Mouse (Mus musculus): ENCODE results near the gene Evl.
A peak's percentile ranks its signal among the peaks of the same experiment; 100 is the strongest.

Evl gene

GRCm38 (mm10) chr12:108563238-108563637 lies 8.7 kb downstream of the Evl start:
- no peak overlapping the region for H3K4me3 ChIP-seq (replicated peaks; ENCODE audit: low read length)
- H3K9me3 ChIP-seq (ENCODE audit: low read length) = no peaks in the 10 kb centered on the region
- peaks cover 4% of the 10 kb centered on the region; the same call in 1 of the 2 replicates for H3K4me1 ChIP-seq (replicated peaks; ENCODE audit: low read depth, low read length)
- TF ChIP-seq CTCF (conservative IDR thresholded peaks at IDR 0.05; ENCODE audit: low read length) = peak; percentile 94
- no peak for TF ChIP-seq POU5F1 (IDR thresholded peaks at IDR 0.05; ENCODE audit: borderline replicate concordance, low read length)
- no peak for TF ChIP-seq NANOG (IDR thresholded peaks at IDR 0.05; ENCODE audit: borderline replicate concordance, low read length)
- peaks cover 6% of the 10 kb centered on the region; the same call in 1 of the 2 replicates for H3K27me3 ChIP-seq (ENCODE audit: insufficient read depth, low read length)
- no peaks in the 10 kb centered on the region for H3K36me3 ChIP-seq (ENCODE audit: insufficient read depth, low read length)

GRCm38 (mm10) chr12:108564910-108565506 lies 10.5 kb downstream of the Evl start:
- H3K36me3 ChIP-seq (ENCODE audit: insufficient read depth, low read length) = no peaks in the 10 kb centered on the region
- no peaks in the 10 kb centered on the region for H3K27me3 ChIP-seq (ENCODE audit: insufficient read depth, low read length)

GRCm38 (mm10) chr12:108579156-108579871 lies 24.8 kb downstream of the Evl start:
- Histone ChIP-seq H3K36me3 (ENCODE audit: insufficient read depth, low read length) (no peaks in the 10 kb centered on the region), H3K9me3 (ENCODE audit: low read length) (no peaks in the 10 kb centered on the region), H3K27me3 (ENCODE audit: insufficient read depth, low read length) (no peaks in the 10 kb centered on the region), H3K4me3 (replicated peaks; ENCODE audit: low read length) (no peak overlapping the region), H3K4me1 (replicated peaks; ENCODE audit: low read depth, low read length) (no peaks in the 10 kb centered on the region)
- TF ChIP-seq NANOG (IDR thresholded peaks at IDR 0.05; ENCODE audit: borderline replicate concordance, low read length) (no peak), CTCF (conservative IDR thresholded peaks at IDR 0.05; ENCODE audit: low read length) (no peak), POU5F1 (IDR thresholded peaks at IDR 0.05; ENCODE audit: borderline replicate concordance, low read length) (no peak)

More at GRCm38 (mm10) chr12:108564910-108565506, 10.5 kb downstream of the Evl start:
- H3K4me3 ChIP-seq (replicated peaks; ENCODE audit: low read length) = no peak overlapping the region
- H3K4me1 ChIP-seq (replicated peaks; ENCODE audit: low read depth, low read length) = peaks cover 4% of the 10 kb centered on the region; the same call in 1 of the 2 replicates
- no peaks in the 10 kb centered on the region for H3K9me3 ChIP-seq (ENCODE audit: low read length)
- TF ChIP-seq POU5F1 (IDR thresholded peaks at IDR 0.05; ENCODE audit: borderline replicate concordance, low read length) = no peak
- TF ChIP-seq CTCF (conservative IDR thresholded peaks at IDR 0.05; ENCODE audit: low read length) = no peak
- no peak for TF ChIP-seq NANOG (IDR thresholded peaks at IDR 0.05; ENCODE audit: borderline replicate concordance, low read length)

- Histone ChIP-seq H3K36me3 (ENCODE audit: insufficient read depth, low read length) (no peaks in the 10 kb centered on the region), H3K27me3 (ENCODE audit: insufficient read depth, low read length) (no peaks in the 10 kb centered on the region)
Measured at GRCm38 (mm10) chr12:108583775-108584174, 29.3 kb downstream of the Evl start.

GRCm38 (mm10) chr12:108590131-108590530 lies 35.6 kb downstream of the Evl start:
- TF ChIP-seq NANOG (IDR thresholded peaks at IDR 0.05; ENCODE audit: borderline replicate concordance, low read length) (no peak), POU5F1 (IDR thresholded peaks at IDR 0.05; ENCODE audit: borderline replicate concordance, low read length) (no peak), CTCF (conservative IDR thresholded peaks at IDR 0.05; ENCODE audit: low read length) (no peak)
- no peaks in the 10 kb centered on the region for H3K4me1 ChIP-seq (replicated peaks; ENCODE audit: low read depth, low read length)
- no peaks in the 10 kb centered on the region for H3K27me3 ChIP-seq (ENCODE audit: insufficient read depth, low read length)
- H3K4me3 ChIP-seq (replicated peaks; ENCODE audit: low read length) = no peak overlapping the region
- H3K9me3 ChIP-seq (ENCODE audit: low read length) = no peaks in the 10 kb centered on the region
- no peaks in the 10 kb centered on the region for H3K36me3 ChIP-seq (ENCODE audit: insufficient read depth, low read length)

More at GRCm38 (mm10) chr12:108583775-108584174, 29.3 kb downstream of the Evl start:
- no peaks in the 10 kb centered on the region for H3K9me3 ChIP-seq (ENCODE audit: low read length)
- no peak overlapping the region for H3K4me3 ChIP-seq (replicated peaks; ENCODE audit: low read length)
- TF ChIP-seq NANOG (IDR thresholded peaks at IDR 0.05; ENCODE audit: borderline replicate concordance, low read length) = no peak
- no peak for TF ChIP-seq CTCF (conservative IDR thresholded peaks at IDR 0.05; ENCODE audit: low read length)
- TF ChIP-seq POU5F1 (IDR thresholded peaks at IDR 0.05; ENCODE audit: borderline replicate concordance, low read length) = no peak
- no peaks in the 10 kb centered on the region for H3K4me1 ChIP-seq (replicated peaks; ENCODE audit: low read depth, low read length)

GRCm38 (mm10) chr12:108591586-108591985 lies 37.1 kb downstream of the Evl start:
- Histone ChIP-seq H3K36me3 (ENCODE audit: insufficient read depth, low read length) (no peaks in the 10 kb centered on the region), H3K4me3 (replicated peaks; ENCODE audit: low read length) (no peak overlapping the region), H3K9me3 (ENCODE audit: low read length) (no peaks in the 10 kb centered on the region), H3K27me3 (ENCODE audit: insufficient read depth, low read length) (no peaks in the 10 kb centered on the region), H3K4me1 (replicated peaks; ENCODE audit: low read depth, low read length) (no peaks in the 10 kb centered on the region)
- TF ChIP-seq POU5F1 (IDR thresholded peaks at IDR 0.05; ENCODE audit: borderline replicate concordance, low read length) = no peak
- TF ChIP-seq NANOG (IDR thresholded peaks at IDR 0.05; ENCODE audit: borderline replicate concordance, low read length) = no peak
- TF ChIP-seq CTCF (conservative IDR thresholded peaks at IDR 0.05; ENCODE audit: low read length) = no peak

- TF ChIP-seq NANOG (IDR thresholded peaks at IDR 0.05; ENCODE audit: borderline replicate concordance, low read length) (no peak), CTCF (conservative IDR thresholded peaks at IDR 0.05; ENCODE audit: low read length) (no peak), POU5F1 (IDR thresholded peaks at IDR 0.05; ENCODE audit: borderline replicate concordance, low read length) (no peak)
- no peaks in the 10 kb centered on the region for H3K9me3 ChIP-seq (ENCODE audit: low read length)
- no peaks in the 10 kb centered on the region for H3K36me3 ChIP-seq (ENCODE audit: insufficient read depth, low read length)
- no peaks in the 10 kb centered on the region for H3K27me3 ChIP-seq (ENCODE audit: insufficient read depth, low read length)
- no peaks in the 10 kb centered on the region for H3K4me1 ChIP-seq (replicated peaks; ENCODE audit: low read depth, low read length)
- H3K4me3 ChIP-seq (replicated peaks; ENCODE audit: low read length) = no peak overlapping the region
Measured at GRCm38 (mm10) chr12:108592866-108593265, 38.3 kb downstream of the Evl start.

- Histone ChIP-seq H3K4me1 (replicated peaks; ENCODE audit: low read depth, low read length) (peaks cover 28% of the 10 kb centered on the region), H3K36me3 (ENCODE audit: insufficient read depth, low read length) (no peaks in the 10 kb centered on the region), H3K4me3 (replicated peaks; ENCODE audit: low read length) (no peak overlapping the region), H3K27me3 (ENCODE audit: insufficient read depth, low read length) (no peaks in the 10 kb centered on the region), H3K9me3 (ENCODE audit: low read length) (no peaks in the 10 kb centered on the region)
- TF ChIP-seq POU5F1 (IDR thresholded peaks at IDR 0.05; ENCODE audit: borderline replicate concordance, low read length) (no peak), CTCF (conservative IDR thresholded peaks at IDR 0.05; ENCODE audit: low read length) (no peak), NANOG (IDR thresholded peaks at IDR 0.05; ENCODE audit: borderline replicate concordance, low read length) (no peak)
Measured at GRCm38 (mm10) chr12:108600864-108601263, 46.3 kb downstream of the Evl start.
